Mouse (Mus musculus) lung, postnatal 0 days (tissue): Measurements from ENCODE around the gene Tmem202.

Experiments
- CTCF ChIP-seq: IDR thresholded peaks from 2 replicates; pipeline ENCODE4 v1.5.1; 2016; ENCODE audit warnings: antibody characterized with exemption, mild to moderate bottlenecking
- EP300 ChIP-seq: IDR thresholded peaks from 2 replicates; pipeline ENCODE4 v1.6.1; 2016; ENCODE audit warnings: antibody characterized with exemption, mild to moderate bottlenecking, control low read depth

DNA sequence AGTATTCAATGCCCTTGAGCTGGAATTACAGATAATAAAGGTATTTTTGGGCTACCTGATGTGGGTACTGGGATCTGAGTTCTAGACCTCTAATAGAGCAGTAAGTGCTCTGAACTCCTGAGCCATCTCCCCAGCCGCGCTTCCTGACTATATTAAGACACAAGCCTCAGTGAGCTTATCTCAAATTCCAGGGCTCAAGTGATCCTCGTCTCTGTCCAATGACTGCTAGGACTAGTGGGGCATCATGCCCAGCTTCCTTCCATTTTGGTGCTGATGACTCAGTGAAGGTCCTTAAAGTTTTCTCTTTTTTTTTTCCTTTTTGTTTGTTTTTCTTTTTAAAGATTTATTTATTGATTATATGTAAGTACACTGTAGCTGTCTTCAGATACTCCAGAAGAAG is 24.6 kb downstream of the Tmem202 start:
- TF ChIP-seq CTCF: no peak
- TF ChIP-seq EP300: no peak
